Mouse (Mus musculus): Measurements from ENCODE around the gene Ankrd44. TPM values are rescaled to one million over a fixed set of nuclear protein-coding genes. Genes with fewer than 3 reads are reported as not detected.

Gene Ankrd44
- total RNA-seq, 1 experiment from 2014 or later = 49.5 TPM

DNA sequence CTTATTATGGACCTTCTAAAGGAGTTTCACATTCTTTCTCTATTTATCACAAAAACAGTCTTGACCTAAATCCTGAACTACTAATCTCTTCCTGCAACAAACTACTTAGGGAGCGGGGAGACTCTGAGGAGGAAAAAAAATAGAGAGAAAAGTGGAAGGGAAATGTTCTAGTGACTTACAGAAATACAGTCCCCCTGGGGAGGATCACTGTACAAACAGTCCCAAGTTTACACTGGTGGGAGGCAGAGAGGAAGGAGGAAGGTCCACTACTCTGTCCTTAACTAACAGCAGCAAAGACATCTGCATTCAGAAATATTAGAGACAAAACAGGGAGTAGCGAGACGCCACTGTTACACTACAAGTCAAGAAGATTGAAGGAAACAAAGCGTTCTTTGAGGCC, 59.0 kb downstream of the Ankrd44 start:
- no peak for ATAC-seq (replicated peaks in 1 of 2; ENCODE audit: insufficient read depth in 1 of 2, low FRiP score in 2 of 2, low TSS enrichment in 1 of 2, low read depth in 1 of 2, poor library complexity in 2 of 2, severe bottlenecking in 2 of 2)

DNA sequence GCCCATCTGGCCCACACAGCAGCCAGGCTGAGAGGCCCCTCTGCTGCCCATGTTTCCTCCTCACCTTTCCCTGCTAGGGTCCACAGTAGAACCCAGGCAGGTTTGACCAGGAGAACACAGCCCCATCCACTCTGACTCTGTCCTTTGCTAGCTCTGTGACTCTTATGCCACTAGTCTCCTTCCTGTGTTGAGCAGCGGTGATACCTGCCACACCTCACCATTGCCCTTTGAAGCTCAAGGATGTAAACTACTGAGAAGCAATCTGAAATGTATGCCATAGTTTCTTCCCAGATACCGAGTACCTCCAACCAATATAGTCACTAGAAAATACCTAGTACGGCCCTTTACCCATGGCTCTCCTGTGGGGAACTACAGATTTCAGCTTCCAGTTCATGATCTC, 60.1 kb downstream of the Ankrd44 start:
- ATAC-seq (replicated peaks in 1 of 2; ENCODE audit: insufficient read depth in 1 of 2, low FRiP score in 2 of 2, low TSS enrichment in 1 of 2, low read depth in 1 of 2, poor library complexity in 2 of 2, severe bottlenecking in 2 of 2) = no peak

DNA sequence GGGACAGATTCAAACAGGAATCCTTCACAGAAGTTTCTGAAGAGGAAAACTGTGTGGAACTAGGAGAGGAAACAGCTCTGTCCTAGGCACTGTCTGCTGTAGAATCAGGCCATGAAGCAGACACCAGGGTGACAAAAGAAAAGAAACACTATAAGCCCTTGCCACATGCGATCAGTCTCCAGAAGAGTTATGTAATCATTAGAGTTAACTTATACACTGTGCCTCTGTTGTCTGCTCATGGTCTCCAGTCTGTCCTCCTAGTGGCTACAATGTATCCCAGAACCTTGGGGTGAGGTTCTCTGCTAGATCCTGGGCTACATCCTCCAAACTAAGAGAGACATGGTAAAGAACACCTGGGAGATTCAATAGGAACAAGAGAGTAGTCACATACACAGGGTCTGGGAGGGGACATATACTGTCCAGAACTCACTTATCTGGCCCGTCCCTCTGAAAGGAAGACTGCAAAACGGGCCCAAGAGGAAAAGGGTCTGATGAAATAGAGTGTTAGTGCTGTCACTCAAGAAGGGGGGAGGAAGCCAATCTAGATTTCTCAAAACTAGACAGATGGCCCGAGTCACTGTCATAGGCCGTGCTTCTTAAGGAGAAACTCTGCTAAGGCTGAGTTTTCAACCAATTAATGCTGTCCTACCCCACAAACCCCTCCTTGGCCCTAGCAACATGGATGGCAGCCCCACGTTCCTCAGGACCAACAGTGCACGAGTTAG, 61.1 kb downstream of the Ankrd44 start:
- ATAC-seq (replicated peaks in 1 of 2; ENCODE audit: insufficient read depth in 1 of 2, low FRiP score in 2 of 2, low TSS enrichment in 1 of 2, low read depth in 1 of 2, poor library complexity in 2 of 2, severe bottlenecking in 2 of 2) = peak in 1 of 2 experiments; percentile 41; a peak in 1 of 4 replicates

DNA sequence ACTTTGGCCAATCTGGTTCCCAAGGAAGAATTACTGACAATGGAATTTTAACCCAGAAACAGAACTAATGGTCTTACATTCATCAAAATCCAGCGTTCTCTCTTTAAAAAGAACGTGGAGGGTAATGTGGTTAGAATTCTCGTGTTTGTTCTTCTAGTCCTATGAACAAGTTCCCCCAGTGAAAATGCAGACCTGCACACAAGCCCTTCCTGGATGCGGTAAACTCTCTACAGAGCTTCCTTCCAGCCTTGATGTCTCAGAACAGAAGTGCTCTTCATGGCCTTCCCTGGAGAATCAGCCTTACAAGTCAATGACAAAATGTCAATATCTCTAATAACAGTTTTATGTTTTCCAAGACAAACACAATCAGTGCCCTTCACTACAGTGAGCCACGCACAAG, 65.8 kb downstream of the Ankrd44 start:
- ATAC-seq (replicated peaks in 1 of 2; ENCODE audit: insufficient read depth in 1 of 2, low FRiP score in 2 of 2, low TSS enrichment in 1 of 2, low read depth in 1 of 2, poor library complexity in 2 of 2, severe bottlenecking in 2 of 2) = no peak

DNA sequence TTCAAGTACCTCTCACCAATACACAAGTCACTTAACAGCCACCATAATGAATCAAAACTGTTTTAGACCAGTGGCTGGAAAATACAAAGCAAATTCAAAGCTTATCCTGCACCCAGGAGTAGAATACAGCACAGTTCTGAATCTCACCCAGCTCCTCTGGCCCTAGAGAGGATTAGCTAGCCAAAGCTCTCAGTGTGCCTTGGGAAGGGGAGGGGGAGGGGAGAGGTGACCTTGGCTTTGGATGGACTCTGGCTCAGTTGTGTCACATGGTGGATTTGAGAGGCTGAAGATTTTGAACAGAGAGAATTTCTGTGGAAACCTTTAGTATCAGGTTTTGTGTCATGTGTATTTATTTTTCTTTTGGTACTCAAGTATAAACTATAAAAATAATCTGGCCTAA, 66.3 kb downstream of the Ankrd44 start:
- no peak for ATAC-seq (replicated peaks in 1 of 2; ENCODE audit: insufficient read depth in 1 of 2, low FRiP score in 2 of 2, low TSS enrichment in 1 of 2, low read depth in 1 of 2, poor library complexity in 2 of 2, severe bottlenecking in 2 of 2)

DNA sequence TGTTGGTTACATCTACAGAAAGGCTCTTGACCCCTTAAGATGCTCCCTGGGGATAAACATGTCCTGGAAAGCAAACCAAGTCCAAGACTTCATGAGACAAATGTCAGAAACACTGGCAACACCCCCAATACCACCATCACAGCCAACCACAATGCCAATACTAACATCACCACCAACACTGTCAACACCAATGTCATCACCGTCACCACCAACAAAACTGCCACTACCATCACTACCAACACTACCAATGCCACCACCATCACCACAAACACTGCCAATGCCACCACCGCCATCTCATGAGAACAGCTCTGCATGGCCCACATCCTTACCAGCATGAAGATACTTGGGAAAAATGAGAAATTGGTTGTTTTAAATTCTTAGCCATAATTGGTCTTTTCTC, 67.3 kb downstream of the Ankrd44 start:
- no peak for ATAC-seq (replicated peaks in 1 of 2; ENCODE audit: insufficient read depth in 1 of 2, low FRiP score in 2 of 2, low TSS enrichment in 1 of 2, low read depth in 1 of 2, poor library complexity in 2 of 2, severe bottlenecking in 2 of 2)

DNA sequence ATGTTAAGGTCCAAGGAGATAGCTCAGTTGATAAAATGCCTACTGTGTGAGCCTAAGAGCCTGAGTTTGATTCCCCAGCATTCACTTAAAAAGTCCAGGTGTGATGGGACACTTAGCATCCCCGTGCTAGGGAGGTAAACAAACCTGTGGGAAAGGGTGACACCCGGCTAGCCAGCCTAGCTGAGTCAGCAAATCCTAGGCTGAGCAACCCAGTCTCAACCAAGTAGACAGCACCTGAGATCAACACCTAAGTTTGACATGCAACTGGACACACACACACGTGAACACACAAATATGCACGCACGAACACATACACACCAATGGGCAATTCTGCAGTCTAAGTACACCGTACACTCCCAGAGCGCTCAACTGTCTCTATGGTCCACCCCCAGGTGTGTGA, 69.7 kb downstream of the Ankrd44 start:
- ATAC-seq (replicated peaks in 1 of 2; ENCODE audit: insufficient read depth in 1 of 2, low FRiP score in 2 of 2, low TSS enrichment in 1 of 2, low read depth in 1 of 2, poor library complexity in 2 of 2, severe bottlenecking in 2 of 2) = no peak

DNA sequence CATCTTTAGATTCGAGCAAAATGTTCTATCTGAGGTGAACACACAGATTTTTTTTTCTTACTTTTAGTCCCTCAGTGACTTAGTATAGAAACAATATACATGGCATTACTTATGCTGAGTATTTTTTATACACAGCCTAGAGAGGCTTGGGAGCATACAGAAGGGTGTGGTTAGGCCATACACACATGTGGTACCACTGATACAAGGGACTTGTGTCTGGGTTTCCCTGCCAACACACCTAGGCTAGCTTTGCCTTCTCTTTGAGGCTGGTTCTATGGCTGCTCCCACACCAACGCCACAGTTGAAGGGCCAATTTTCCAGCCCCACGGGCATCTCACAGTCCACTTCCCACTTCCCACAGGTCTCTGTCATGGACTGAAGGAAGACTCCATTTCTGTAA, 70.2 kb downstream of the Ankrd44 start:
- ATAC-seq (replicated peaks in 1 of 2; ENCODE audit: insufficient read depth in 1 of 2, low FRiP score in 2 of 2, low TSS enrichment in 1 of 2, low read depth in 1 of 2, poor library complexity in 2 of 2, severe bottlenecking in 2 of 2) = no peak

DNA sequence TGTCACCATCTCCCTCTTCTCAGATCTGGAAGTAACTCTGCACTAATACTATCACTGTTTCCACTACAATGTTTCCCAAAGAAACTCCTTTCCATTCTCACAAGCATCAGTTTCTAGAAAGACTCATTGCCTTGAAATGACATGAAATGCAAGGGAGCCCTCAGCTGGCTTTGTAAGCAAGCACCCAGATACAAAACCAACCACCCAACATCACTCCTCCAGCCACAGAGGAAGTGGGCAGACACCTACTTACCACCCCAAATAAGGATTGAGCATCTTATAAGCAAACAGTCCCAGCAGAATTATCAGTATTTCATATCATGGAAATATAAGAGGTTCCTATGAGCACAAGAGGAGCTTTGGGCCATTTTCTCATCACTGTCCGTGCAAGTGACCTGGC, 71.8 kb downstream of the Ankrd44 start:
- ATAC-seq (replicated peaks in 1 of 2; ENCODE audit: insufficient read depth in 1 of 2, low FRiP score in 2 of 2, low TSS enrichment in 1 of 2, low read depth in 1 of 2, poor library complexity in 2 of 2, severe bottlenecking in 2 of 2) = no peak

DNA sequence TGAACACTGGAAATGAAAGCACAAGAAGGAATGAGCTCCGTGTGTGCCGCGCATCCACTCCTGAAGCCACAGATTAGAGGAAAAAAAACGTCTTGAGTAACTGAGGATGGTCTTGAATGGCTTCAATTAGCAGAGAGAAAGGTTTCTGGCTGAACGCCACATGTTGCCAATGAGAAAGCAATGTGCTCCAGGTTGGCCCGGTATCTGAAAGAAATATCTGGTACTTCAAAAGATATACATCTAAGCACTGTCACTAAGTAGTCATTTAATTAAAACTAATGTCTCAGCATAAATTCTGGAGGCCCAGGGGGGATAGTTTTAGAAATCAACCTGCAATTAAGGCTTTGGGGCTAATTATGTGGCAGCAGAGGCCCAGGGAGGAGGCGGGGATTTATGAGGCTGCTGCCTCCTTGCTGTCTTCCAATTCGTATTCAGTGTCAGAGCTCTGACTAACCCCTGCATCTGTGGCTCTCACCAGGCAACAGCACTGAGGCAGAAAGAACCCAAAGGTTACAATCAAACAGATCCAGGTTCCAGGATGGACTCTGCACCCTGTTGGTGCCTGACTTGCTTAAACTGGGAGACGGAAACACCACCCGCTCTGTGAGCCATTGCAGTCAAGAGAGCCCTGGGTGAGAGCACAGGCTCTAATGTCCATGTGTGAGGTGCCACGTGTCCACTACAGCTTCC, 72.7 kb downstream of the Ankrd44 start:
- ATAC-seq (replicated peaks in 1 of 2; ENCODE audit: insufficient read depth in 1 of 2, low FRiP score in 2 of 2, low TSS enrichment in 1 of 2, low read depth in 1 of 2, poor library complexity in 2 of 2, severe bottlenecking in 2 of 2) = no peak

DNA sequence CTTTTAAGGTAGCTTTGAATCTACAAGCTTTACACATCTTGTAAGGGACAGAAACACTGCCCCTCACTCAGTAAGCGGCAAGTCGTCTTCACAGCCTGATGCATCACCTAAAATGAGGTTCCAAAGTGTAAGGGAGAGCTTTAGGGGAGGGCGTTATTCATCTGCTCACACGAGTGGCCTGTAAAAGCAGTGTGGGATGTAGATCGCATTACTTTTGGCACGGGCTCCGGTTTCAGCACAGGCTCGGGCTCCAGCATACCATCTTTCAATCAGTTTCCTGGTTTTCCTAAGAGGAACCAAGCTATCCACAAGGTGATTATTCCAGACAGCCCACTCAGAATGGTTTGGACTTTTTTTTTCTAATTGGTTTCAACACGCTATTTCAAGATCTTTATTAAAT, 74.6 kb downstream of the Ankrd44 start:
- ATAC-seq (replicated peaks in 1 of 2; ENCODE audit: insufficient read depth in 1 of 2, low FRiP score in 2 of 2, low TSS enrichment in 1 of 2, low read depth in 1 of 2, poor library complexity in 2 of 2, severe bottlenecking in 2 of 2) = no peak

DNA sequence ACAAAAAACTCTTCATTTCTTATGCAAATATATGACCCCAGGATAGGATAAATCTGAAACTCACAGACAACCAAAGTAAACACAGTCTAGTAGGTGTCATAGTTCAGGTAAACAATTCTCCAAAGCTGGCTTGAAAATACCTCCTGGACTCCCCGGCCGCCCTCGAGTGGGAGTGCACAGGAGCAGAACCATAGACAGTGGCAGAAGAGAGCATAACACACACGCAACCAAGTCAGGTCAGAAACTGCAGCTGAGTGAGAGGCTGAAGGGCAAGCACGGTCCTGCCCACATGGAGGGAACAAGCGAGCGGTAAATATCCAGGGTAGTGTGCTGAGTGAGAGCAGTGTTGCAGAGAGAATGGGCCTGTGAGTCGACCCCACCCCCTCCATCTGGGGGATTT, 76.1 kb downstream of the Ankrd44 start:
- no peak for ATAC-seq (replicated peaks in 1 of 2; ENCODE audit: insufficient read depth in 1 of 2, low FRiP score in 2 of 2, low TSS enrichment in 1 of 2, low read depth in 1 of 2, poor library complexity in 2 of 2, severe bottlenecking in 2 of 2)

DNA sequence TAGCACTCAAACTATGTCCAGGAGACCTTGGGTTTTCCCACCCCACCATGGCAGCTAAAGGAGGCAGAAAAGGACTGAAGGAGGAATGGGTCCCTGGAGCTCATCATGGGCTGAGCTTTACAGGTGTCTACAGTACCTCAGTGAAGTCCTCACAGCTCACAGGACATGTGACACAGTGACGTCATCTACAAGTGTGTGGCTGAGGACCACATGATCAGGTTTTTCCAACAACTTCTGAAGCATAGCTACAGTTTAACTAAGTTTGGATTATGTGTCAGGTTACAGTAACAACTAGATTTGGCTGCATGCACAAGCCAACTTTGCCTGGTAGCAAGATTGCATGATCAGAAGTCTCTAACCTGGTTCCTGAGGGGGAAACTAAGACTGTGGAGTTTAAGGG, 78.9 kb downstream of the Ankrd44 start:
- no peak for ATAC-seq (replicated peaks in 1 of 2; ENCODE audit: insufficient read depth in 1 of 2, low FRiP score in 2 of 2, low TSS enrichment in 1 of 2, low read depth in 1 of 2, poor library complexity in 2 of 2, severe bottlenecking in 2 of 2)

DNA sequence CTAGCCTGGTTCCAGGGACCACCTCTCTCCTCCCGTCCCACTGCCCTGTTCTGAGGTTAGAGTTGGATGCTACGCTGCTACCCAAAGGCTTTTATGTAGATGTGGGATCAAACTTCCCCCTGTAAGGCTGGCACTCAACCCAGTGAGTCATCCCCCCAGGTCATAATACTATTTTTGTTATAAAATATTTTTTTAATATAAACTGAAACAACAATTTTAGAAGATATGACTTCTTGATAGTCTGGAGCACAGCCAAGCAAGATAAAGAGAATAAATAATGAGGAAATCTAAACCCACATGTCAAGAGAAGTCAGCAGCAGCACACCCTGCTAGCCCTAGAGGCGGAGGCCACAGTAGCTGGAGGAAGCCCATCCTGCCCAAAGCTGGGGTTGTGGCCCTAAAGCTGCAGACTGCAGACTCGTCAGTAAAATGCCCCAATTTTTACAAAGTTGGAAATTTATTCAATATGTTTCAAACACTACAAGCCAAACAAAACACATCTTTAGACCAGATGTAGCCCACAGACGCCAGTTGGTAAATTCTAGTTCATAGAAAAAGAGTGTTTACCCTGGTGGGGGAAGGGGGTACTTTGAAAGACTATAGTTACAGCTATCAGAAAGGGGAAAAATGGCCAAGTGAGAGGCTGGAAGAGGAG, 79.7 kb downstream of the Ankrd44 start:
- no peak for ATAC-seq (replicated peaks in 1 of 2; ENCODE audit: insufficient read depth in 1 of 2, low FRiP score in 2 of 2, low TSS enrichment in 1 of 2, low read depth in 1 of 2, poor library complexity in 2 of 2, severe bottlenecking in 2 of 2)

DNA sequence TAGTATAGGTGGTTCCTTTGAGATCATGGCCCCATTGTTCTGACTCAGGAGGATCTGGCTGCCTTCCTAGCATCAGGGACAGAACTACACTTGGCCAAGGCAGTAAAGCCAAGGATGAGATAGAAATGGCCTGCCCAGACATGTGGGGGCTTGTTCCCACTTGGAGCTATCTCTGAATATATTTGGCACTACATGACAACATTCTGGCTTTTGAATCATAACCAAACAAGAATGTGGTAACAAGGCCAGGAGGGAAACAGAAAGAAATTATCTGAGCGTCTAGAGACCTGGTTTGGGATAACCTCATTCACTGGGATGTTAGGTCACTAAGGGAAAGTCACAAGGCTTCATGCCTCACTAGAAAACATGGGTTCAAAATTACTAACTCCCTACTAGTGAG, 81.8 kb downstream of the Ankrd44 start:
- ATAC-seq (replicated peaks in 1 of 2; ENCODE audit: insufficient read depth in 1 of 2, low FRiP score in 2 of 2, low TSS enrichment in 1 of 2, low read depth in 1 of 2, poor library complexity in 2 of 2, severe bottlenecking in 2 of 2) = no peak

DNA sequence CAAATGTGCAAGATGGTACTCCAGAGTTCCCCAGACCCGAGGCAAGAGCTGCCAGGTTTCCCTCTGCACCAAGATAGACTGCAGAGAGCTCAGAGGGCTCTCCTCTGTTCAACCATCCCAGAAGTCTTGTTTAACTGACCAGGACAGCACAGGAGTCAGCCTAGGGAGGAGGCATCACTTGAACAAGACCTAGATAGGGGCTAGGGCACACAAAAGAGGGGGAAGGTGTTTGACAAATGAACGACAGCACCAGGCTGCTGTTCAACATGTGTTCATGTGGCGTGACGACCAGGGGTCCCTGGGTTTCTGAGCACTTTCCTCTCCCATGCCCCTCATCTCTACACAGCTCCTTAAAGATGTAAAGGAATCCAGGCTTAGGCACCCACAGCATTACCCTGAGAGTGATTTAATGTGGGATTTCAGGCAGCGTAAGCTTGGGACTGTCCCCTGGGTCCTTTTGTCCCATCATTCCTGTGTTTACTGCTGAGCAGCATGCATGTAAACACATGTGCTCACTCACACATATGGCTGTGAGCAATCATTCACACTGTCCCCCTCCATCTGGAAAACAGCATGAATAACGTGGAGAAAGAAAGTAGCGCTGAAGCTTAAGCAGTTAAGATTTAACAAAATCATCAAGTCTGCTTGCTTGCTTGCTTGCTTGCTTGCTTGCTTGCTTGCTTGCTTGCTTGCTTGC, 83.3 kb downstream of the Ankrd44 start:
- no peak for ATAC-seq (replicated peaks in 1 of 2; ENCODE audit: insufficient read depth in 1 of 2, low FRiP score in 2 of 2, low TSS enrichment in 1 of 2, low read depth in 1 of 2, poor library complexity in 2 of 2, severe bottlenecking in 2 of 2)

DNA sequence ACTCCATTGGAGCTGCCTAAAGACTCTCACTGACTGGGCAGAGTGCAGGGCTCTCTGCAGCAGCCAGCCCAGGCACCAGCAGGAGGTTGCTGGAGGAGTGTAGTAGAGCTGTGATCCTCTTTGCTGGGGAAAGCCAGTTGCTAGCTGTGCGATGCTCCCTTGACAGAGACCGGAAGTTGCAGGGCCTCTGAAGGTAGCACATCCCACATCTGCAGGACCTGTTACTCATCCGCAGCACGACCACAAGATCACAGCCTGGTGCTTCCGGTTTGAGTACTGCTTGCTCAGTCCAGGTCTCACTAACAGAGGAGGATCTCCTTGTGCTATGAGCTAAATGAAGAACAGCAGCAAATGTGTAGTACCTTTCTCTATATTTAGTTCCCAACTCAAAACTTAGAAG, 84.4 kb downstream of the Ankrd44 start:
- ATAC-seq (replicated peaks in 1 of 2; ENCODE audit: insufficient read depth in 1 of 2, low FRiP score in 2 of 2, low TSS enrichment in 1 of 2, low read depth in 1 of 2, poor library complexity in 2 of 2, severe bottlenecking in 2 of 2) = peak; percentile 87 to 89

DNA sequence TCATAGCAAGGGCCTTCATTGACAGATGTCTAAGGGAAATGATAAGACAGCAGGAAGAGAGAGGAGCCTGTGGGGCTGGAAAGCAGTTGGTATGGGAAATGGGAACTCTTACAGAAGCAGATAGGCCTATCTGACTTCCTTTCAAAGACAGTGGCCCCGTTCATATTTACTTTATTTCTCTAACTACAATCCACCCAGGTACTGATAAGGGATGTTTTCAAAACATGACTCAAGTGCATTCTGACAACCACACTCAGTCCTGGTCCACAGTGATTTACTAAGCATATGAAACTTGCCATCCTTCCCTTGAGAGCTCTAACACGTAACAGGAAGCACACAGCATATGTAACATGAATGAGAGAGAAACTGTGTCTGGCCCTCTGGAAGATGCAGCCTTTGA, 86.1 kb downstream of the Ankrd44 start:
- ATAC-seq (replicated peaks in 1 of 2; ENCODE audit: insufficient read depth in 1 of 2, low FRiP score in 2 of 2, low TSS enrichment in 1 of 2, low read depth in 1 of 2, poor library complexity in 2 of 2, severe bottlenecking in 2 of 2) = no peak
